Mouse (Mus musculus) heart, postnatal 0 days (tissue): ENCODE measurements around the gene Amd1.

Experiments used
- CTCF ChIP-seq: IDR thresholded peaks from 2 replicates; pipeline ENCODE4 v1.5.1; 2016; ENCODE audit warnings: antibody characterized with exemption, control low read depth, low read depth
- EP300 ChIP-seq: IDR thresholded peaks from 2 replicates; pipeline ENCODE4 v1.6.1; 2016; ENCODE audit warnings: antibody characterized with exemption, low read depth

GRCm38 (mm10) chr10:40348566-40349536, 46.9 kb upstream of the Amd1 start:
- TF ChIP-seq EP300 (no peak), CTCF (no peak)
